Mouse (Mus musculus): ENCODE data around the gene Cnn2. TPM values are rescaled to one million over a fixed set of nuclear protein-coding genes. Genes with fewer than 3 reads are reported as not detected.

The Cnn2 gene
- polyA plus RNA-seq, 1 experiment from 2014 or later = 37.1 TPM

- H3K4me3 ChIP-seq (replicated peaks) = peak overlapping the region; percentile 80
These were observed 3.5 kb upstream of the Cnn2 start for GRCm38 (mm10) chr10:79984871-79985270.

DNA sequence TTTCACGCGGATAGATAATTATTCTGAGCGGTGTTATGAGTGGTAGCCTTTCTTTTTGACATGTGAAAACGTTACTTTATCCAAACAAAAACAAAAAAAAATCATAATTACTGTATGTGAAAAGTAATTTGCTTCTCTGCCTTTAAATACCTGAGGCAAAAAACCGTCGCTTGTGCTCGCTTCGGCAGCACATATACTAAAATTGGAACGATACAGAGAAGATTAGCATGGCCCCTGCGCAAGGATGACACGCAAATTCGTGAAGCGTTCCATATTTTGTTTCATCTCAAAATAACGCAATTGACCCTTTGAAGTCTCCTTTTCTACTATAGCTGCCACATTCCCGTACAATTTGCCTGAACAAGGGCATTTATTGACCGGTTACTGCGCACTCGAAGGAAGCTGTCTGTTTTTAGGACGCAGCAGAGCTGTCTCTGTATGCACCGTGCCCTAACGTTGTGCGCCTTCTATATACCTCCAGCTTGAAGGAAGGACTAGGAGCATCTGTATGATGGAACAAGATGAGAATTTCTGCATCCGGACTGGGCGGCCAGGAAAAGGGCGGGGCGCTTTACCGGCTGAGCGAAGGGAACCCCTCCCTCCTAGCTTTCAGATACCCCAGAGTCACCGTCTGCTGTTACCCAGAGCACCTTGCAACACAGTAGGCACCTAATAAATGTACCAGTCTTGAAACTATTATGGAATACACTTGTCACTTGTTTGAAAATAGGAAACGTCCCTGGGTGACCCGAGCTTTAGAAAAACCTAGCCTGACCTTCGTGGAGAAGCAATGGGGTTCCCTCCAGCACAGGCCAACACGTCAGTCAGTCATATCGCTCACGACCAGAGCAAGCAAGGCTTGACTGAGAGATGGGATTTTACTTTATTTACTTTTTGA, 2.8 kb upstream of the Cnn2 start:
- H3K4me2 ChIP-seq (replicated peaks) = peak overlapping the region; percentile 96
- peak overlapping the region; percentile 69 for H3K9ac ChIP-seq (replicated peaks)
- peaks cover 49% of the 10 kb centered on the region for H3K4me1 ChIP-seq (replicated peaks)
- H3K27ac ChIP-seq = peak overlapping the region; percentile 96
- peak overlapping the region; percentile 80 for H3K4me3 ChIP-seq (replicated peaks)
- 3% methylated on average over 35 of the region's 35 CpGs for WGBS
- H3K27me3 ChIP-seq = peaks cover 39% of the 10 kb centered on the region
- H3K36me3 ChIP-seq = 0 out of 2 replicates have a peak, but pooled peaks cover 4% of the 10 kb centered on the region
- no peaks in the 10 kb centered on the region for H3K9me3 ChIP-seq
- peak; percentile 7; the same call in 1 of the 2 replicates for ATAC-seq

More at GRCm38 (mm10) chr10:79984871-79985270, 3.5 kb upstream of the Cnn2 start:
- no peaks in the 10 kb centered on the region for H3K9me3 ChIP-seq
- H3K4me1 ChIP-seq (replicated peaks) = peaks cover 49% of the 10 kb centered on the region
- peak overlapping the region; percentile 96 for H3K27ac ChIP-seq
- WGBS = under 1% methylated on average over 22 of the region's 22 CpGs
- peak; percentile 91 for ATAC-seq
- peaks cover 34% of the 10 kb centered on the region for H3K27me3 ChIP-seq
- H3K4me2 ChIP-seq (replicated peaks) = peak overlapping the region; percentile 96
- 0 out of 2 replicates have a peak, but pooled peaks cover 4% of the 10 kb centered on the region for H3K36me3 ChIP-seq
- H3K9ac ChIP-seq (replicated peaks) = peak overlapping the region; percentile 85

DNA sequence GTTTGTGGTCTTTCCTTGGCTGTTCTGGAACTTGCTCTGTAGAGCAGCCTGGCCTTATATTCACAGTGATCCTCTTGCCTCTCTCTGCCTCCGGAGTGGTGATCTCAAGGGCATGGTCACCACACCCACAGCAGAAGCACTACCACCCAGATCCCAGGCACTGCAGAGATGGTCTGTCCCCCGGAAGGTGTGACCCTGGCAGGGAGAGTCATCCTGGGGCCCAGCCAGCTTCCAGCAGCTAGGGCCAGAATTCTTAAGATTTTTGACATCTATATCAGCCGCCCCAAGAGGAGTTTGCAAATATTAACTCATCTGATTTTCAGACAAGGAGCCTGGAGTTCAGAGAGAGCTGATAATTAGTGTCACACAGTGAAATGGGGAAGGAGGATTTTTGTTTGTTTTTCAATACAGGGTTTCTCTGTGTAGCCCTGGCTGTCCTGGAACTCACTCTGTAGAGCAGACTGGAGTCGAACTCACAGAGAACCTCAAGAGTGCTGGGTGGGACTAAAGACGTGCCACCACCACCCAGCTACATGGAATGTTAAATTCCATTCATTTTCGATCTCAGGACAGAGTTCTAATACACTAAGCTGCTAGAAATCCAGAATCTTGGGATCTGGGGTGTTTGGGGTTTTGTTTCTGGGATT, 2.0 kb upstream of the Cnn2 start:
- peak overlapping the region; percentile 96 for H3K27ac ChIP-seq
- peak overlapping the region; percentile 69 for H3K9ac ChIP-seq (replicated peaks)
- peaks cover 47% of the 10 kb centered on the region for H3K27me3 ChIP-seq
- peaks cover 1% of the 10 kb centered on the region; the same call in 1 of the 2 replicates for H3K36me3 ChIP-seq
- no peaks in the 10 kb centered on the region for H3K9me3 ChIP-seq
- no peak for ATAC-seq
- 46% methylated on average over 6 of the region's 6 CpGs for WGBS
- peaks cover 42% of the 10 kb centered on the region for H3K4me1 ChIP-seq (replicated peaks)
- peak overlapping the region; percentile 96 for H3K4me2 ChIP-seq (replicated peaks)
- peak overlapping the region; percentile 80 for H3K4me3 ChIP-seq (replicated peaks)

- Histone ChIP-seq H3K9ac (replicated peaks) (no peak overlapping the region), H3K27ac (no peak overlapping the region), H3K36me3 (no peaks in the 10 kb centered on the region; the same call in 1 of the 2 replicates), H3K27me3 (peaks cover 47% of the 10 kb centered on the region), H3K4me3 (replicated peaks) (peak overlapping the region; percentile 80; the same call in 1 of the 2 replicates), H3K4me2 (replicated peaks) (peak overlapping the region; percentile 96), H3K4me1 (replicated peaks) (peaks cover 36% of the 10 kb centered on the region), H3K9me3 (no peaks in the 10 kb centered on the region)
- ATAC-seq = no peak
- 2% methylated on average over 11 of the region's 11 CpGs for WGBS
These were observed 1.4 kb upstream of the Cnn2 start for GRCm38 (mm10) chr10:79986963-79987362.

DNA sequence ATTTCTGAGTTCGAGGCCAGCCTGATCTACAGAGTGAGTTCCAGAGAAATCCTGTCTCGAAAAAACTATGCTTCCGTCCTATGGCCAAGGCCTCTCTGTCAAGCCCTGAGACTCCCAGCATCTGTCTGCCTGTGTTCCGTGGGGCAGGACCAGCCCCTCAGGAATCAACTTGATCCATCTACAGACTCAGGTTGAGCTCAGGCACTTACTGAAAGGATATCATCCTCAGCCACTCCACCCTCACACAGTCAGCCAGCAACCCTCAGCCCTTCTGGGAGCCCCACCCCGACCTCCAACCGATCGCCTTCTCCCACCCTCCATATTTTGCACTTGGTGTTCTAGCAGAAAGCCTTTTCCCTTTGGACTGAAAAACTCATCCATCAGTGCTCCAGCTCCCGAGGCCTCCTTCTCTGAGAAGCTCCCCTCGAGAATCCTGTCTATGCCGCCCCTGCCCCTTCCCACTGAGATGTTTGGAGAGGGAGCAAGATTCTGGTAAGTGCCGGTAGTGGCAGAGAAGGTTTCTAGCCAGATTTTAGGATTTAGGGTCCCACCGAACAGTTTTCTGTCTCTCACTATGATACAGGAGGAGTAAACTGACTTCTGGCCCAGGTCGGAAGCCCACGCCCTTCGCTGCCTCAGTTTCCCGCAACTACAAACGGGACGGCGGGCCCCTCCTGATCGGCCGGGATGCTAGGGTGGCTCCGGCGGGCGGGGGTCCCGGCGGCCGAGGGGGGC, 446 bp upstream of the Cnn2 start:
- Histone ChIP-seq H3K9ac (replicated peaks) (peak overlapping the region; percentile 55), H3K4me2 (replicated peaks) (peak overlapping the region; percentile 56), H3K9me3 (no peaks in the 10 kb centered on the region), H3K4me3 (replicated peaks) (peak overlapping the region; percentile 41), H3K27me3 (peaks cover 47% of the 10 kb centered on the region), H3K36me3 (no peaks in the 10 kb centered on the region; the same call in 1 of the 2 replicates), H3K4me1 (replicated peaks) (peaks cover 28% of the 10 kb centered on the region), H3K27ac (no peak overlapping the region)
- no peak for ATAC-seq
- 12% methylated on average over 27 of the region's 27 CpGs for WGBS

GRCm38 (mm10) chr10:79989272-79989786, 945 bp downstream of the Cnn2 start:
- Histone ChIP-seq H3K36me3 (no peaks in the 10 kb centered on the region; the same call in 1 of the 2 replicates), H3K27me3 (peaks cover 47% of the 10 kb centered on the region), H3K9ac (replicated peaks) (no peak overlapping the region), H3K27ac (no peak overlapping the region), H3K4me2 (replicated peaks) (peak overlapping the region; percentile 56), H3K9me3 (no peaks in the 10 kb centered on the region), H3K4me1 (replicated peaks) (peaks cover 20% of the 10 kb centered on the region), H3K4me3 (replicated peaks) (peak overlapping the region; percentile 41; the same call in 1 of the 2 replicates)
- no peak for ATAC-seq
- WGBS = 37% methylated on average over 8 of the region's 8 CpGs

DNA sequence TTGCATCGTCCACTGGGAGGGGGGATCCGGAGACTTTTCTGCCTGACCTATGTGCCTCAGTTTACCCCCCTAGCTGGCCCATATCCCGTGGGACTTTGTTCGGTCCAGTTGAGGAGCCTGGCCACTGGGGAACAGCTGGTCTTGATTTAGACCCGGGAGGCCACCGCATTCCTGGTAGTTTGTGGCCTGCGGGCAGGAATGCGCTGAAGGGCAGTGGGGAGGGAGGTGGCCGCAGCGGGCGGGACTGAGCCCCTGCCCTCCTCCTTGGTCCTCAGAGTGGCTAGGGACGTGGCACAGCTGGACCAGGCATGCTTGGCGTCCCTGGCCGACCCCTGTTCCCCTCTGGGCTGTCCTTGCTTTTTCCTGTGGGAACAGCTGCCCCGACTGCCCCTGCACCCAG, 1.5 kb downstream of the Cnn2 start:
- Histone ChIP-seq H3K4me2 (replicated peaks) (peak overlapping the region; percentile 56), H3K36me3 (no peaks in the 10 kb centered on the region; the same call in 1 of the 2 replicates), H3K9me3 (no peaks in the 10 kb centered on the region), H3K27me3 (peaks cover 47% of the 10 kb centered on the region), H3K4me1 (replicated peaks) (peaks cover 20% of the 10 kb centered on the region), H3K4me3 (replicated peaks) (no peak overlapping the region; the same call in 1 of the 2 replicates), H3K27ac (no peak overlapping the region), H3K9ac (replicated peaks) (no peak overlapping the region; the same call in 1 of the 2 replicates)
- ATAC-seq = no peak
- 19% methylated on average over 15 of the region's 15 CpGs for WGBS

GRCm38 (mm10) chr10:79991099-79991498, 2.7 kb downstream of the Cnn2 start:
- ATAC-seq = no peak
- H3K4me3 ChIP-seq (replicated peaks) = no peak overlapping the region
- H3K27me3 ChIP-seq = peaks cover 47% of the 10 kb centered on the region
- H3K36me3 ChIP-seq = no peaks in the 10 kb centered on the region; the same call in 1 of the 2 replicates
- no peak overlapping the region for H3K27ac ChIP-seq
- no peaks in the 10 kb centered on the region for H3K9me3 ChIP-seq
- peaks cover 15% of the 10 kb centered on the region for H3K4me1 ChIP-seq (replicated peaks)
- 57% methylated on average over 12 of the region's 12 CpGs for WGBS
- no peak overlapping the region for H3K4me2 ChIP-seq (replicated peaks)
- H3K9ac ChIP-seq (replicated peaks) = no peak overlapping the region

DNA sequence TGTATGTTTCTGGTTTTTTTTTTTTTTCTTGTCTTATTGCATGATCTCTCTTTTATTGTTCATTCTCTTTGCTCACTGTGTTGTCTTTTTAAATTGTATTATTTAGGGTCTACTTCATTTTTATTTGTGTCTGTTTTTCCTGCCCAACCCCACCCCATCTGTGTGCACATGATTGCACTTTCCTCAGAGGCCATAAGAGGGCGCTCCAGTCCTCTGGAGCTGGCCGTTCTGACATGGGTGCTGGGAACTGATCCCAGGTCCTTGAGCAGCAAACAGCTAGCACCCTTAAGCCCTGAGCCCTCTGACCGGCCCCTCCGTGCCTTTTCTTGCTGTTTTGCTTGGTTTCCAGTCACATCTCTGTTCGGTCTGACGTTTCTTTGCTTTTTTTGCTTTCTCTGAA, 3.2 kb downstream of the Cnn2 start:
- no peak overlapping the region for H3K27ac ChIP-seq
- peaks cover 11% of the 10 kb centered on the region for H3K4me1 ChIP-seq (replicated peaks)
- WGBS = 87% methylated on average over 6 of the region's 6 CpGs

GRCm38 (mm10) chr10:79994397-79995115, 6.2 kb downstream of the Cnn2 start:
- no peak overlapping the region for H3K4me3 ChIP-seq (replicated peaks)
- peaks cover 20% of the 10 kb centered on the region for H3K4me1 ChIP-seq (replicated peaks)
- H3K27ac ChIP-seq = no peak overlapping the region
- ATAC-seq = no peak
- H3K4me2 ChIP-seq (replicated peaks) = no peak overlapping the region
- no peaks in the 10 kb centered on the region for H3K9me3 ChIP-seq
- no peak overlapping the region for H3K9ac ChIP-seq (replicated peaks)
- no peaks in the 10 kb centered on the region; the same call in 1 of the 2 replicates for H3K36me3 ChIP-seq
- 87% methylated on average over 16 of the region's 16 CpGs for WGBS
- H3K27me3 ChIP-seq = peaks cover 29% of the 10 kb centered on the region

More for the DNA sequence above, 3.2 kb downstream of the Cnn2 start:
- Histone ChIP-seq H3K9me3 (no peaks in the 10 kb centered on the region), H3K36me3 (no peaks in the 10 kb centered on the region; the same call in 1 of the 2 replicates), H3K4me3 (replicated peaks) (no peak overlapping the region), H3K4me2 (replicated peaks) (no peak overlapping the region), H3K27me3 (peaks cover 46% of the 10 kb centered on the region), H3K9ac (replicated peaks) (no peak overlapping the region)
- ATAC-seq = no peak

All from midbrain, embryonic 13.5 days (tissue).